Mouse (Mus musculus): ENCODE results near the gene Cdon. TPM values are rescaled to one million over a fixed set of nuclear protein-coding genes. Genes with fewer than 3 reads are reported as not detected.

Gene Cdon
- 31.8 and 35.3 TPM in 2 replicates for polyA plus RNA-seq (2012; rRNA removed)

GRCm38 (mm10) chr9:35420805-35421719, at the start of gene Cdon:
Gene Cdon (plus strand): TSS chr9:35421128.

GRCm38 (mm10) chr9:35518169-35518568, 97.2 kb downstream of the Cdon start, which contains the start of gene Gm1113:
Gene Gm1113 (minus strand): TSS chr9:35518269.

Other genes starting within 250 kb of the Cdon start
- 64.6 and 70.0 TPM in 2 replicates for gene Dcps, start 245.1 kb upstream of the Cdon start, polyA plus RNA-seq (2012; rRNA removed)
- gene Srpr, start 221.0 kb upstream of the Cdon start, polyA plus RNA-seq (2012; rRNA removed), result 49.0 and 64.3 TPM in 2 replicates
- gene Tirap, start 220.8 kb upstream of the Cdon start, polyA plus RNA-seq (2012; rRNA removed), result 4.0 and 5.1 TPM in 2 replicates
- 56.6 and 58.0 TPM in 2 replicates for gene Foxred1, start 210.1 kb upstream of the Cdon start, polyA plus RNA-seq (2012; rRNA removed)
- 43.5 and 51.7 TPM in 2 replicates for gene Fam118b, start 153.3 kb upstream of the Cdon start, polyA plus RNA-seq (2012; rRNA removed)
- 18.3 and 19.8 TPM in 2 replicates for gene Rpusd4, start 153.3 kb upstream of the Cdon start, polyA plus RNA-seq (2012; rRNA removed)
- gene Gm1113, start 97.1 kb downstream of the Cdon start, polyA plus RNA-seq (2012; rRNA removed), result not detected in 2 replicates
- gene Ddx25, start 137.4 kb downstream of the Cdon start, polyA plus RNA-seq (2012; rRNA removed), result 11.2 and 11.4 TPM in 2 replicates
- gene Pus3, start 137.5 kb downstream of the Cdon start, polyA plus RNA-seq (2012; rRNA removed), result 19.5 and 22.1 TPM in 2 replicates
- gene Pate2, start 149.2 kb downstream of the Cdon start, polyA plus RNA-seq (2012; rRNA removed), result 1.4 and 1.5 TPM in 2 replicates
- gene Hyls1, start 149.3 kb downstream of the Cdon start, polyA plus RNA-seq (2012; rRNA removed), result 12.2 and 16.0 TPM in 2 replicates
- gene Pate4, start 190.8 kb downstream of the Cdon start, polyA plus RNA-seq (2012; rRNA removed), result not detected in 2 replicates
- not detected in 2 replicates for gene Pate3, start 227.1 kb downstream of the Cdon start, polyA plus RNA-seq (2012; rRNA removed)